Mouse (Mus musculus) brain, embryonic 14.5 days (tissue): ENCODE data around the gene P3h2.

Experiments used
- CTCF ChIP-seq: fragments of 200-500 bp; IDR thresholded peaks from 2 replicates; pipeline ENCODE4 v1.5.1; 2012; ENCODE audit warnings: inconsistent platforms, mild to moderate bottlenecking, moderate library complexity, borderline replicate concordance; ENCODE audit not compliant: insufficient read depth, insufficient read length; ENCODE audit errors: extremely low read depth
- POLR2A ChIP-seq: fragments of 200-500 bp; IDR thresholded peaks from 2 replicates; pipeline ENCODE4 v1.6.1; 2012; ENCODE audit warnings: mild to moderate bottlenecking, inconsistent platforms, borderline replicate concordance; ENCODE audit not compliant: poor library complexity, insufficient read depth, insufficient read length, severe bottlenecking; ENCODE audit errors: extremely low read depth

GRCm38 (mm10) chr16:25952005-25952404 lies 153.6 kb downstream of the P3h2 start:
- TF ChIP-seq POLR2A (no peak), CTCF (peak; percentile 23; the same call in 1 of the 2 replicates)
